Mouse (Mus musculus) small intestine, adult 2 months (tissue): ENCODE measurements around the gene Oas2.

ENCODE experiments used
- CTCF ChIP-seq: fragments of 200-500 bp; IDR thresholded peaks from 2 replicates; pipeline ENCODE4 v1.5.1; 2012; ENCODE audit warnings: low read depth, mild to moderate bottlenecking, control low read depth, inconsistent platforms, low read length, moderate library complexity, mixed read lengths; ENCODE audit not compliant: insufficient replicate concordance, insufficient read length; ENCODE audit errors: extremely low read depth
- POLR2A ChIP-seq: fragments of 200-500 bp; IDR thresholded peaks from 2 replicates; pipeline ENCODE4 v1.6.1; 2012; ENCODE audit warnings: low read depth, mild to moderate bottlenecking, control low read depth, inconsistent platforms, low read length, moderate library complexity

DNA sequence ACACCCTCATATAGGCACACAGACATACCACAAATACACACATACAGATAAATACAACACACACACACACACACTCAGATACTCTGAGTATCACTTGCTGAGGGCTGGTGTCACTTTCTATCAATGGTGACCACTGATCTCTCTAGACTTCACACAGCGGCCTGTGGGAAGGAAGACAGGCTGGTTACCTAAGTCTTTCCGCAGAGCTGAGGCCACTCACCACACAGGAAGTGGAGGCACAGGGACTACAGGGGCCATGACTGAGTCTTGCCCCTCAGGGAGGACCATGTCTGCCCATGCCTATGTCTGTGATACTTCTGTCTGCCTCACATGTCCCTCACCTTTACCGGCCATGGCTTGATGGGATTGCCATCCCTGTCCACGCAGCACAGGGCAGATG, 4.6 kb upstream of the Oas2 start:
- TF ChIP-seq POLR2A (no peak), CTCF (no peak)
